21 mouse cellular contexts compared by ENCODE assay signal in the genomic region with DNA sequence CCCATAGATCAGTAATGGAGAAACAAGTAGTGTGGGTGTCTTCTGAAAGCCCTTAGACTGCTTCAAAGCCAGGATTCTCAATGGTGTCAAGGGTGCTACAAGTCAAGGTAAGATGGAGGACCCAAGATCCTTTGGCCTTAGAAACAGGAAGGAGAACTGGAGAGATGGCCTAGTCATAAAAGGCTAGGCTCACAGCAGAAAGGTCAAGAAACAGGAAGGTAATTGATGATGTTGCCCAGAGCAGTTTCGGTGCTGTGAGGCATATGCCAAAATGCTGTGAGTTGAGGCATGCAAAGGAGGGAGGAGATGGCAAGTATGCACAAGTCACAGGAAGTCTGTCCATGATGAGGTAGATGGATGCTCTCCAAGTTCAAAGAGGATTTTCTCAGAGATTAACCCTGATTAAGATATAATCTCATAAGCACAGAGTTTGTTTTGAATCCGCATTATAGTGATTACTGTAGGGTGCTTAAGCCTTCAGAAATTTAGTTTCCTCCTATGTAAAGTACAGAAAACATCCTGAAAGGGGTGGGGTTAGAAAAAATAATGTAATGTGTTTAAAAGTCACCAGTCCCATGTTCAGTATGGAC. TPM values are rescaled to one million over a fixed set of nuclear protein-coding genes. Genes with fewer than 3 reads are reported as not detected.
DNase-seq lines count a peak whose midpoint lies in the region; ATAC-seq and TF ChIP-seq lines count a peak whose summit lies in the region.
"Had no signal": no experiment of that assay in that cellular context is flagged by ENCODE, and none has a peak within 500 bp of the region (broad histone marks: within the 10 kb centered on the region; RNA-seq: fewer than 3 reads in every experiment).

No protein-coding gene starts in this region.

- peak; percentile 82 for DNase-seq in fat pad, adult 2 months (ENCODE audit: extremely low read depth, low read depth, low spot score)
- peak; percentile 70 for DNase-seq in retina, postnatal 1 day
- no peak for DNase-seq in kidney, postnatal 10 days
- no peak for DNase-seq in hindbrain, postnatal 0 days (ENCODE audit: low spot score)
- DNase-seq: adrenal gland, postnatal 25 days; cerebellum, adult 2 months; cerebellum, postnatal 10 days; embryo, embryonic 11 days; gastrocnemius, postnatal 36 days; heart, adult 2 months; heart, postnatal 14 days had no signal

- H3K36me3 ChIP-seq in hindbrain, embryonic 16.5 days (ENCODE audit: control insufficient read depth, insufficient read depth, low read length) = no peaks in the 10 kb centered on the region
- no peaks in the 10 kb centered on the region for H3K36me3 ChIP-seq in hindbrain, postnatal 0 days (ENCODE audit: insufficient read depth, low read length)
- H3K36me3 ChIP-seq: embryonic facial prominence, embryonic 15.5 days; forebrain, embryonic 15.5 days; G1E; heart, embryonic 15.5 days; hindbrain, embryonic 13.5 days had no signal

- no peaks in the 10 kb centered on the region for H3K27me3 ChIP-seq in hindbrain, embryonic 16.5 days (replicated peaks; ENCODE audit: control insufficient read depth, insufficient read depth, low read length)
- no peaks in the 10 kb centered on the region for H3K27me3 ChIP-seq in hindbrain, postnatal 0 days (ENCODE audit: insufficient read depth, low read length)
- H3K27me3 ChIP-seq: embryonic facial prominence, embryonic 15.5 days; forebrain, embryonic 15.5 days; heart, embryonic 15.5 days; hindbrain, embryonic 13.5 days had no signal

- H3K4me1 ChIP-seq in hindbrain, embryonic 16.5 days (ENCODE audit: control insufficient read depth, insufficient read depth, low read depth, low read length) = no peaks in the 10 kb centered on the region
- H3K4me1 ChIP-seq in hindbrain, postnatal 0 days (ENCODE audit: insufficient read depth, low read length) = no peaks in the 10 kb centered on the region
- H3K4me1 ChIP-seq: embryonic facial prominence, embryonic 15.5 days; forebrain, embryonic 15.5 days; heart, embryonic 15.5 days; hindbrain, embryonic 13.5 days had no signal

- no peaks in the 10 kb centered on the region for H3K9me3 ChIP-seq in hindbrain, embryonic 16.5 days (ENCODE audit: control insufficient read depth, low read length)
- no peaks in the 10 kb centered on the region for H3K9me3 ChIP-seq in hindbrain, postnatal 0 days (ENCODE audit: low read length)
- H3K9me3 ChIP-seq: embryonic facial prominence, embryonic 15.5 days; forebrain, embryonic 15.5 days; G1E; heart, embryonic 15.5 days; hindbrain, embryonic 13.5 days had no signal

- H3K27ac ChIP-seq in hindbrain, embryonic 16.5 days (ENCODE audit: low read depth, low read length) = no peak overlapping the region
- no peak overlapping the region for H3K27ac ChIP-seq in hindbrain, postnatal 0 days
- H3K27ac ChIP-seq: embryonic facial prominence, embryonic 15.5 days; forebrain, embryonic 15.5 days; heart, adult 2 months; heart, embryonic 15.5 days; hindbrain, embryonic 13.5 days had no signal

- H3K9ac ChIP-seq in hindbrain, embryonic 16.5 days (ENCODE audit: low read depth, low read length) = no peak overlapping the region
- no peak overlapping the region for H3K9ac ChIP-seq in hindbrain, postnatal 0 days (replicated peaks; ENCODE audit: low read length)
- H3K9ac ChIP-seq: embryonic facial prominence, embryonic 15.5 days; forebrain, embryonic 15.5 days; heart, embryonic 15.5 days; hindbrain, embryonic 13.5 days had no signal

- peak; percentile 17; the same call in 1 of the 2 replicates for ATAC-seq in granulocyte monocyte progenitor cell, adult 5-6 weeks (replicated peaks; ENCODE audit: poor library complexity, severe bottlenecking)
- no peak for ATAC-seq in hindbrain, embryonic 16.5 days
- ATAC-seq in hindbrain, postnatal 0 days = no peak
- ATAC-seq: forebrain, embryonic 15.5 days had no signal

- WGBS in hindbrain, embryonic 16.5 days = 90% methylated on average over 2 of the region's 2 CpGs
- 77% methylated on average over 2 of the region's 2 CpGs for WGBS in hindbrain, postnatal 0 days

- no peak overlapping the region for H3K4me3 ChIP-seq in hindbrain, embryonic 16.5 days (ENCODE audit: low read length)
- H3K4me3 ChIP-seq in hindbrain, postnatal 0 days (ENCODE audit: low read length) = no peak overlapping the region
- H3K4me3 ChIP-seq: embryonic facial prominence, embryonic 15.5 days; erythroblast, embryonic 14.5 days; forebrain, embryonic 15.5 days; heart, adult 2 months; heart, embryonic 15.5 days; hindbrain, embryonic 13.5 days had no signal

- H3K4me2 ChIP-seq in hindbrain, embryonic 16.5 days (ENCODE audit: low read length) = no peak overlapping the region
- H3K4me2 ChIP-seq in hindbrain, postnatal 0 days (ENCODE audit: low read depth, low read length) = no peak overlapping the region
- H3K4me2 ChIP-seq: embryonic facial prominence, embryonic 15.5 days; forebrain, embryonic 15.5 days; heart, embryonic 11.5 days; heart, embryonic 15.5 days; hindbrain, embryonic 13.5 days had no signal

- TF ChIP-seq CTCF in hindbrain, postnatal 0 days (IDR thresholded peaks at IDR 0.05; ENCODE audit: low read depth) = no peak

RNA-seq across cellular contexts. Expression of gene Gda, which starts 26.2 kb away (rescaled TPM):
- total RNA-seq in granulocyte monocyte progenitor cell, adult 5-6 weeks (2014; fragmentation: Nextera tagmentation) = 45.1 and 53.5 TPM in 2 replicates
- 98.2 and 116 TPM in 2 replicates for total RNA-seq in granulocyte monocyte progenitor cell, adult 5-6 weeks (2017)
- polyA plus RNA-seq in hindbrain, embryonic 16.5 days (2015; fragmentation: Nextera tagmentation; extraction: Ambion mirVana) = 0.55 and 0.71 TPM in 2 replicates
- 2.7 and 3.3 TPM in 2 replicates for total RNA-seq in hindbrain, postnatal 0 days (2014; rRNA removed)
- polyA plus RNA-seq in hindbrain, postnatal 0 days (2015; fragmentation: Nextera tagmentation; extraction: Ambion mirVana) = 0.61 and 0.64 TPM in 2 replicates
- polyA plus RNA-seq: erythroblast, embryonic 14.5 days; forebrain, embryonic 11.5 days; heart, embryonic 11.5 days had no signal

Comparison
In these comparisons a context has a peak if more than half of its experiments do, and no peak if none do; other contexts are left out.
1. DNase-seq: peak in fat pad, adult 2 months (single experiment) and retina, postnatal 1 day (single experiment); none in kidney, postnatal 10 days (single experiment) and hindbrain, postnatal 0 days (single experiment).
2. RNA of gene Gda, which starts 26.2 kb away (total RNA-seq): 45.1 to 116 TPM in granulocyte monocyte progenitor cell, adult 5-6 weeks; 2.7 to 3.3 TPM in hindbrain, postnatal 0 days; every median in the first group is over 10 times any median in the second.